Mouse (Mus musculus) brown adipose tissue, adult 24 weeks (tissue): Measurements from ENCODE around the gene Klrb1c. TPM values are rescaled to one million over a fixed set of nuclear protein-coding genes. Genes with fewer than 3 reads are reported as not detected.
"Not testable (repeated sequence)": the region's sequence is repeated elsewhere in the genome, so short reads cannot be mapped to it uniquely, and the experiment has no call there.

Source experiments
- H3K27ac ChIP-seq: fragments of 200-500 bp; replicated peaks from 2 replicates; pipeline ENCODE4 v1.5.1; 2012; ENCODE audit warnings: low read depth, mild to moderate bottlenecking, low read length
- H3K4me1 ChIP-seq: fragments of 200-500 bp; 2 replicates; pipeline ENCODE4 v1.6.1; 2012; ENCODE audit warnings: low read length, mixed read lengths; ENCODE audit not compliant: control insufficient read depth, insufficient read depth, insufficient read length
- H3K4me3 ChIP-seq: fragments of 200-500 bp; 2 replicates; pipeline ENCODE4 v1.5.1; 2012; ENCODE audit warnings: low read depth, mild to moderate bottlenecking, low read length, moderate library complexity; ENCODE audit not compliant: insufficient read depth
- polyA plus RNA-seq: library from polyadenylated mRNA; stranded (reverse); fragments of >200 nt; gene quantifications from 2 replicates; pipeline ENCODE4 v1.2.4, GENCODE M21; 2012; ENCODE audit not compliant: missing spikeins, insufficient read depth, insufficient read length

The Klrb1c gene
- polyA plus RNA-seq, 1 experiment, result not detected

- H3K27ac ChIP-seq, H3K4me1 ChIP-seq: not testable (repeated sequence)
- H3K4me3 ChIP-seq, result 0 out of 2 replicates have a peak overlapping the region, but pooled peaks have one; percentile 5
Observed at GRCm38 (mm10) chr6:128754265-128754664, 34.8 kb downstream of the Klrb1c start.

DNA sequence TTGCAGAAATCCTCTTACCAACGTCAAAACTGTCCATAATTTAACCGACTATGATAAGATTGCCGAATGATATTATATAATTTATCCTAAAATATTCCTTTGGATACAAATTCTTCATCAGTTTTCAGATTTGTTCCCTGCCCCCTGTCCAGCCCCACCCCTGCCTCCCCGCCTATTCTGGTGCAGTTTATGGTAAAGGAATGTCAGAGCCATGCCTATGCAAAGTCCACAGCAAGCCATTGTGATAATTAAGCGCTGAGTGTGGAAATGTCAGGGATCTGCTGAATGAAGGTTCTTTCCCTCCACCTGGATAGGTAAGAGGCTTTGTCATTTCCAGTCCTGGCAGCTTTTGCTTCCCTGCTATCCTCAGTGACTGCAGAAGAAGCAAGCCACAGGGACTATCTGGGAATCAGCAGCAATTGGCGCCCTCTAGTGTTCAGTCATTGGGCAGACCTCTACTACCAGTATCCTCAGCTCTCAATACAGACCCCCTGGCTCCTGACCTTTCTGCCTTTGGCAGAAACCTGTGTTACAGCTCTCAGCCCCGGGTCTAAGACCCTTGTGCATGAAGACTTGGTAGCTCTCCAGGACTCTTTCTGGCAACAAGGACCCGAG lies 35.3 kb downstream of the Klrb1c start:
- H3K27ac ChIP-seq, H3K4me1 ChIP-seq: not testable (repeated sequence)
- H3K4me3 ChIP-seq, result 0 out of 2 replicates have a peak overlapping the region, but pooled peaks have one; percentile 5

DNA sequence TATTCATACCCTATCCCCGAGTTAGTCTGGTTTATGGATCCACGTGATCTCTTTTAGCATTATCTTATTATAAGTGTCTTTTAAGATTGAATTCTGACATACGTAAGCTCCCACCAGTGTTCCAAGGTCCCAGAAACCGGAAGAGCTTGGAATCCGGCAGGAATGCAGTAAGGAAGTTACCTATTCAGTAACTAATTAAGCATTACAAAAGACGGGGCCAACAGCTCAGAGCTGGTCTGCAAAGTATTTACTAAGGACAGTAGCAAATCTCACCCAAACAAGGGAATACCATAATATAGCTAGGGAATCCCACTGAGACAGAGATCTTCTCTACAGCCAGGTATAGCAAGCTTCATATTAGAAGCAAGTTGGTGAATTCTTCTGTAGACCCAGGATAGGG lies 42.0 kb downstream of the Klrb1c start:
- not testable (repeated sequence) for H3K27ac ChIP-seq

DNA sequence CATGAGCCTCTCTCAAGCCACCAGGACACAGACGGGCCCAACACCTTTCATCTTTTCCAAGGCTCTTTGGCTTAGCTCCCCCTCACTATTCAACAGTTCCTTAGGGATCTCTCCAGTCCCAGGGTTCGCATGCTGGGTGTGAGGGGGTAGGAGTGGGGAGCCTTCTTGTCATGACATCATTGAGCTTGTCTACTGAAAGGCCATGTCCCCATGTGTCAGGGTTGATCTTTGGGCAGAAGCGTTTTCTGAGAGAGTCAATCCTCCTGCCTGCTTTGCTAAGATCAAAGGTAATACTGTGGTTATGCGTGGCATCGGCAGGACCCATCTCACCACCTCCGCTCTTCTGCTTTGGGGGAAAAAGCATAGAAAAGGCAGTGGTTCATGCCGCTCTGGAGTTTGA lies 51.6 kb downstream of the Klrb1c start:
- Histone ChIP-seq H3K4me1 (no peaks in the 10 kb centered on the region), H3K4me3 (no peak overlapping the region), H3K27ac (no peak overlapping the region)

More for the DNA sequence above, 42.0 kb downstream of the Klrb1c start:
- not testable (repeated sequence) for H3K4me3 ChIP-seq, H3K4me1 ChIP-seq

DNA sequence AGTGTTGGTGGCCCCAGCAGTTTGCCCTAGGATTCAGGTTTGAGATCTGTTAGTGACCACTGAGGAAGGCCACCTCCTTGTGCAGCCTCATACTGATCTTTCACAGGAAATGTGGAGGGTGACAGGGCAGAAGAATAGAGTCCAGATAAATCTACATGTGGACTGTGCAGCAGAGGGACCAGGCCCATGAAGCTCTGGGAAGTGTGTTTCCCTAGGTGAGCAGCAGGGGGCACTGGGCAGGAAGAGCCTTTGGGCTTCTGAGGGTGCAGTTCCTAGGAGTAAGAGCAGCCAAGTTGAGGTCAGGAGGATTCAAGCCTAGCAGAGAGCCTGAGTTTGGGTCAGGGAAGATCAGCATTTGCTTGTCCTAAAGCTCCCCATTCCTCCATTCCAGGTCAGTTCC lies 52.9 kb downstream of the Klrb1c start:
- Histone ChIP-seq H3K27ac (no peak overlapping the region), H3K4me1 (no peaks in the 10 kb centered on the region), H3K4me3 (no peak overlapping the region)

DNA sequence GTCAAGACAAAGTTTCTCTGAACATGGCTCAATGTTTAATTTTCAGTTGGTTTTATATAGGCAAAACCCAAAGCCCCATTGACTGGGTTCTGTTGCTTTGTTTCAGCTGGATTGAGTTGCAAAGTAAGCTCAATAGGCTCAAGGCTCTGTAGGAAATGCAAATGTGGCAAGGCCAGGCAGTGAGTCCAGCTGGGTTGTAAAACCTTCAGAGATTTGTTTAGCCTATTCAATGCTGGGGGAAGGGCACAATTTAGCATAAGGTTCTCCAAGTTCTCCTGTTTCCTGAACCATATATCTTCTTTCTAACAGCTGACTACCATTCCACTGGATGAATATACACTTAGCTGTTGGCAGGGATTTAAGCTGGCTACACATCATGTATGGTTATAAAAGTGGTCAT lies 54.1 kb downstream of the Klrb1c start:
- Histone ChIP-seq H3K27ac (no peak overlapping the region), H3K4me3 (no peak overlapping the region), H3K4me1 (no peaks in the 10 kb centered on the region)

DNA sequence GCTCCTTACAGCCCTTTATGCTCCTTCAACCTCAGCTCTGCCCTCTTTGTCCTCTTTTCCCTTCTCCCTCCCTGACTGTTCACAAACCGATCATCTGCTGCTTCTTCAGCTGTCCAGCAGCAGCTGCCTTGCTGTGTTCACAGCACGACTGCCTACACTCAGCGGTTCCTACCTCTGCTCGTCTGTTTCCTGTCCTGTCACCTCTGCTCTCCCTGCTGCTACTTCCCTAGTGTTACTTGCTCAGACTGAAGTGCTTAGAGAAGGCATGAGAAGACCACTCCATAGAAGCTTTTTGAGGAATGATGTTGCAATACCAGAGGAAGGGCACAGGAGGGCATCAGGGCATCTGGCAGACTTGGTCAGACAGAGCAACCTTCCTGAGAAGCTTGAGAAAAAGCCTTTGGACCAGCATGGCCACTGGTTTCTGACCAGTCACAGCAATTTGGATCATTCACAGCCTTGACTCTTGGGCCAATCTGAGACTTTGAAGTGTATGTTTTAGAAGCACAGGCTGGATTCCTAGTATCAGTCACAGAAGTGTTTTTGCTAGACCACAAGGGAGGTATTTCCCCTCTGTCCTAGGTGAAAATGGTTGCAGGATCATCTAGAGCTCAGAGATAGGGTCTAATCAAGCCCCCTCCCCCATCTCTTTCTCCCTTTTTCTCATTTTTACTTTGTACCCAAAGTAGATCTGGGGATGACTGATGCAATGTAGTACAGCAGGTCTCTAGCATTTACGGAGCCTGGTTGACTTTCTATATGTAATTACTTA lies 54.9 kb downstream of the Klrb1c start:
- Histone ChIP-seq H3K27ac (no peak overlapping the region), H3K4me3 (no peak overlapping the region), H3K4me1 (no peaks in the 10 kb centered on the region)

- no peaks in the 10 kb centered on the region for H3K4me1 ChIP-seq
- H3K4me3 ChIP-seq, result no peak overlapping the region
- no peak overlapping the region for H3K27ac ChIP-seq
Observed at GRCm38 (mm10) chr6:128732032-128732431, 57.0 kb downstream of the Klrb1c start.

Other genes with a start within 250 kb of the Klrb1c start
- gene A2ml1, start 207.6 kb downstream of the Klrb1c start, polyA plus RNA-seq, result not detected in 2 replicates
- not detected in 2 replicates for gene Klrb1a, start 165.7 kb downstream of the Klrb1c start, polyA plus RNA-seq
- gene Clec2h, start 126.8 kb downstream of the Klrb1c start, polyA plus RNA-seq, result not detected in 2 replicates
- gene Klrb1, start 66.2 kb downstream of the Klrb1c start, polyA plus RNA-seq, result not detected in 2 replicates
- not detected in 2 replicates for gene Gm44511, start 37.1 kb upstream of the Klrb1c start, polyA plus RNA-seq
- 1.2 TPM in 1 of 2 replicates, not detected in the other for gene Klrb1b, start 37.1 kb upstream of the Klrb1c start, polyA plus RNA-seq
- gene Clec2i, start 98.4 kb upstream of the Klrb1c start, polyA plus RNA-seq, result 0.83 TPM in 1 of 2 replicates, not detected in the other
- not detected in 2 replicates for gene BC035044, start 101.9 kb upstream of the Klrb1c start, polyA plus RNA-seq
- not detected in 2 replicates for gene Clec2g, start 145.2 kb upstream of the Klrb1c start, polyA plus RNA-seq